Mouse (Mus musculus) thymus, postnatal 0 days (tissue): ENCODE results near the gene Knstrn. TPM values are rescaled to one million over a fixed set of nuclear protein-coding genes. Genes with fewer than 3 reads are reported as not detected.
A peak's percentile ranks its signal among the peaks of the same experiment; 100 is the strongest.

Experiments
- DNase-seq: peaks from one replicate; pipeline ENCODE4 v3.0.0-alpha.2; 2015; ENCODE audit warnings: low spot score
- polyA plus RNA-seq: library from polyadenylated mRNA; unstranded; fragments of >200 nt; fragmentation: Nextera tagmentation; extraction: Ambion mirVana; gene quantifications from 2 replicates; pipeline ENCODE4 v1.2.1, GENCODE M21; 2015

Knstrn gene
- polyA plus RNA-seq, 1 experiment from 2014 or later = 96.2 TPM

- no peak for DNase-seq
Observed at GRCm38 (mm10) chr2:118899981-118900825, 86.4 kb downstream of the Knstrn start, which contains the start of gene Bahd1. Bahd1 (plus strand) TSS chr2:118900377.

- no peak for DNase-seq
Observed at GRCm38 (mm10) chr2:118900826-118901140, 87.0 kb downstream of the Knstrn start.

GRCm38 (mm10) chr2:118901175-118902031, 87.6 kb downstream of the Knstrn start:
- DNase-seq = peak; percentile 94

- DNase-seq = peak; percentile 32
Observed at GRCm38 (mm10) chr2:118902051-118903025, 88.5 kb downstream of the Knstrn start.

GRCm38 (mm10) chr2:118903333-118903741, 89.5 kb downstream of the Knstrn start:
- DNase-seq = no peak

Other genes with a start within 250 kb of the Knstrn start
- gene Bub1b, start 215.8 kb upstream of the Knstrn start, polyA plus RNA-seq = 85.5 and 87.8 TPM in 2 replicates
- 0.53 and 0.91 TPM in 2 replicates for gene Pak6, start 150.7 kb upstream of the Knstrn start, polyA plus RNA-seq
- gene Ankrd63, start 110.0 kb upstream of the Knstrn start, polyA plus RNA-seq = not detected in 2 replicates
- gene Plcb2, start 85.6 kb upstream of the Knstrn start, polyA plus RNA-seq = 10.1 and 11.8 TPM in 2 replicates
- gene Inafm2, start 68.2 kb upstream of the Knstrn start, polyA plus RNA-seq = 22.3 and 26.4 TPM in 2 replicates
- gene Ccdc9b, start 51.3 kb upstream of the Knstrn start, polyA plus RNA-seq = 0.27 and 0.28 TPM in 2 replicates
- gene Phgr1, start 41.2 kb upstream of the Knstrn start, polyA plus RNA-seq = 0.92 and 1.5 TPM in 2 replicates
- 0.07 and 0.09 TPM in 2 replicates for gene Disp2, start 34.3 kb upstream of the Knstrn start, polyA plus RNA-seq
- 33.7 and 47.5 TPM in 2 replicates for gene Ivd, start 48.0 kb downstream of the Knstrn start, polyA plus RNA-seq
- gene Bahd1, start 86.4 kb downstream of the Knstrn start, polyA plus RNA-seq = 10.5 and 10.9 TPM in 2 replicates
- 6.6 and 7.7 TPM in 2 replicates for gene Chst14, start 112.5 kb downstream of the Knstrn start, polyA plus RNA-seq
- gene Ccdc32, start 215.4 kb downstream of the Knstrn start, polyA plus RNA-seq = 20.5 and 21.3 TPM in 2 replicates
- 4.0 and 5.4 TPM in 2 replicates for gene Rpusd2, start 220.8 kb downstream of the Knstrn start, polyA plus RNA-seq
- gene Knl1, start 233.1 kb downstream of the Knstrn start, polyA plus RNA-seq = 79.5 and 108 TPM in 2 replicates